ENCODE assay signal across 16 mouse cellular contexts in genomic region chr1:138304141-138304915, GRCm38 (mm10). TPM values are rescaled to one million over a fixed set of nuclear protein-coding genes. Genes with fewer than 3 reads are reported as not detected.
DNase-seq lines count a peak whose midpoint lies in the region; ATAC-seq lines count a peak whose summit lies in the region.
"Had no signal": no experiment of that assay in that cellular context is flagged by ENCODE, and none has a peak within 500 bp of the region (broad histone marks: within the 10 kb centered on the region; RNA-seq: fewer than 3 reads in every experiment).

No protein-coding gene starts in this region.

- H3K4me2 ChIP-seq in midbrain, embryonic 12.5 days (replicated peaks): no peak overlapping the region
- no peak overlapping the region for H3K4me2 ChIP-seq in midbrain, embryonic 15.5 days
- H3K4me2 ChIP-seq: neural tube, embryonic 13.5 days had no signal

- H3K9ac ChIP-seq in midbrain, embryonic 12.5 days (replicated peaks): no peak overlapping the region
- H3K9ac ChIP-seq in midbrain, embryonic 15.5 days: no peak overlapping the region
- H3K9ac ChIP-seq: neural tube, embryonic 13.5 days had no signal

- no peak overlapping the region for H3K27ac ChIP-seq in midbrain, embryonic 12.5 days (replicated peaks)
- no peak overlapping the region for H3K27ac ChIP-seq in midbrain, embryonic 15.5 days
- no peak overlapping the region for H3K27ac ChIP-seq in embryonic facial prominence, embryonic 10.5 days (replicated peaks)
- H3K27ac ChIP-seq: neural tube, embryonic 13.5 days had no signal

- peak; percentile 34; the same call in 1 of the 2 replicates for ATAC-seq in midbrain, embryonic 12.5 days (ENCODE audit: low FRiP score, low read depth)
- no peak for ATAC-seq in midbrain, embryonic 15.5 days (replicated peaks)
- peak; percentile 60 for ATAC-seq in activated CD4-positive, CD25-positive, alpha-beta regulatory T cell, adult 4 months
- ATAC-seq in hematopoietic stem cell, adult 5-6 weeks (replicated peaks in 1 of 2; ENCODE audit: insufficient read depth in 1 of 2, low FRiP score in 2 of 2, low TSS enrichment in 1 of 2, low read depth in 1 of 2, poor library complexity in 2 of 2, severe bottlenecking in 2 of 2): peak; percentile 39 to 54; a peak in 3 of 4 replicates
- ATAC-seq: intestine, postnatal 0 days had no signal

- no peak overlapping the region for H3K4me3 ChIP-seq in midbrain, embryonic 12.5 days
- no peak overlapping the region for H3K4me3 ChIP-seq in midbrain, embryonic 15.5 days
- no peak overlapping the region for H3K4me3 ChIP-seq in embryonic facial prominence, embryonic 10.5 days
- H3K4me3 ChIP-seq: neural tube, embryonic 13.5 days had no signal

- H3K27me3 ChIP-seq in midbrain, embryonic 12.5 days: no peaks in the 10 kb centered on the region
- H3K27me3 ChIP-seq in midbrain, embryonic 15.5 days (replicated peaks): no peaks in the 10 kb centered on the region
- no peaks in the 10 kb centered on the region for H3K27me3 ChIP-seq in embryonic facial prominence, embryonic 10.5 days (replicated peaks; ENCODE audit: low read depth, poor library complexity, severe bottlenecking)
- H3K27me3 ChIP-seq: neural tube, embryonic 13.5 days had no signal

- DNase-seq in thymus, postnatal 0 days (ENCODE audit: low spot score): peak; percentile 29
- no peak for DNase-seq in embryonic facial prominence, embryonic 10.5 days (ENCODE audit: low spot score)
- DNase-seq in kidney, postnatal 4 days: no peak
- DNase-seq: cerebellum, postnatal 25 days; gastrocnemius, postnatal 10 days; kidney, postnatal 36 days had no signal

- H3K36me3 ChIP-seq in midbrain, embryonic 12.5 days: no peaks in the 10 kb centered on the region
- no peaks in the 10 kb centered on the region for H3K36me3 ChIP-seq in midbrain, embryonic 15.5 days (replicated peaks)
- no peaks in the 10 kb centered on the region for H3K36me3 ChIP-seq in embryonic facial prominence, embryonic 10.5 days (replicated peaks)
- H3K36me3 ChIP-seq: neural tube, embryonic 13.5 days had no signal

- 63% methylated on average over 8 of the region's 8 CpGs for WGBS in midbrain, embryonic 12.5 days
- WGBS in midbrain, embryonic 15.5 days: 57% methylated on average over 8 of the region's 8 CpGs
- 75% methylated on average over 8 of the region's 8 CpGs for WGBS in embryonic facial prominence, embryonic 10.5 days

- H3K9me3 ChIP-seq in midbrain, embryonic 12.5 days: no peaks in the 10 kb centered on the region
- H3K9me3 ChIP-seq in midbrain, embryonic 15.5 days: no peaks in the 10 kb centered on the region
- no peaks in the 10 kb centered on the region for H3K9me3 ChIP-seq in embryonic facial prominence, embryonic 10.5 days
- H3K9me3 ChIP-seq: neural tube, embryonic 13.5 days had no signal

- H3K4me1 ChIP-seq in midbrain, embryonic 12.5 days: no peaks in the 10 kb centered on the region
- no peaks in the 10 kb centered on the region for H3K4me1 ChIP-seq in midbrain, embryonic 15.5 days
- 0 out of 2 replicates have a peak, but pooled peaks cover 2% of the 10 kb centered on the region for H3K4me1 ChIP-seq in embryonic facial prominence, embryonic 10.5 days
- H3K4me1 ChIP-seq: neural tube, embryonic 13.5 days had no signal

RNA-seq across cellular contexts. Expression of gene Atp6v1g3, which starts 30.8 kb away (rescaled TPM):
- not detected in 2 replicates for polyA plus RNA-seq in midbrain, embryonic 12.5 days (2016; fragmentation: Nextera tagmentation; extraction: Ambion mirVana)
- polyA plus RNA-seq in midbrain, embryonic 15.5 days (2015; fragmentation: Nextera tagmentation; extraction: Ambion mirVana): not detected in 2 replicates
- polyA plus RNA-seq in activated CD4-positive, CD25-positive, alpha-beta regulatory T cell, adult 4 months (2017; shearing (Covaris generic)): under 1 TPM in 1 of 2 experiments, not detected in 1; 0.63 TPM
- not detected in 2 replicates for total RNA-seq in hematopoietic stem cell, adult 5-6 weeks (2017)
- polyA plus RNA-seq in thymus, postnatal 0 days (2015; fragmentation: Nextera tagmentation; extraction: Ambion mirVana): 0.14 and 0.17 TPM in 2 replicates
- polyA plus RNA-seq in embryonic facial prominence, embryonic 10.5 days (2016; fragmentation: Nextera tagmentation; extraction: Ambion mirVana): not detected in 2 replicates
- total RNA-seq: ES-E14; gastrocnemius, postnatal 10 days had no signal
- polyA plus RNA-seq: heart, embryonic 16.5 days; intestine, postnatal 0 days; liver, embryonic 16.5 days; neural tube, embryonic 13.5 days; stomach, embryonic 14.5 days had no signal
